Mouse (Mus musculus) fibroblast of lung, adult 2 months (primary cell): ENCODE results near the gene 6030445D17Rik.

Experiments used
- DNase-seq: peaks from one replicate; pipeline ENCODE4 v3.0.0-alpha.2; 2011; ENCODE audit warnings: low read depth

The 6030445D17Rik gene

GRCm38 (mm10) chr4:136462086-136462838, at the start of gene 6030445D17Rik:
Gene 6030445D17Rik, plus strand, starts transcription at chr4:136462250.
- peak; percentile 35 for DNase-seq

- DNase-seq, result no peak
Measured at GRCm38 (mm10) chr4:136415477-136415876, 46.6 kb upstream of the 6030445D17Rik start.

- DNase-seq, result no peak
Measured at GRCm38 (mm10) chr4:136418962-136419361, 43.1 kb upstream of the 6030445D17Rik start.

- DNase-seq, result no peak
Measured at GRCm38 (mm10) chr4:136419386-136419785, 42.7 kb upstream of the 6030445D17Rik start.

- DNase-seq, result no peak
Measured at GRCm38 (mm10) chr4:136423224-136423623, 38.8 kb upstream of the 6030445D17Rik start, which contains the start of gene Htr1d. Gene Htr1d, plus strand, starts transcription at chr4:136423524.

GRCm38 (mm10) chr4:136424120-136424999, 37.7 kb upstream of the 6030445D17Rik start:
- no peak for DNase-seq

GRCm38 (mm10) chr4:136425000-136425288, 37.1 kb upstream of the 6030445D17Rik start:
- no peak for DNase-seq

- DNase-seq, result no peak
Measured at GRCm38 (mm10) chr4:136430609-136431375, 31.3 kb upstream of the 6030445D17Rik start.

GRCm38 (mm10) chr4:136431376-136431693, 30.7 kb upstream of the 6030445D17Rik start:
- no peak for DNase-seq

- DNase-seq, result peak; percentile 44
Measured at GRCm38 (mm10) chr4:136434029-136434428, 28.0 kb upstream of the 6030445D17Rik start.

GRCm38 (mm10) chr4:136439106-136439505, 22.9 kb upstream of the 6030445D17Rik start:
- DNase-seq, result no peak

GRCm38 (mm10) chr4:136441354-136442043, 20.6 kb upstream of the 6030445D17Rik start:
- DNase-seq, result peak; percentile 81

- no peak for DNase-seq
Measured at GRCm38 (mm10) chr4:136444561-136444960, 17.5 kb upstream of the 6030445D17Rik start.

GRCm38 (mm10) chr4:136449795-136450194, 12.3 kb upstream of the 6030445D17Rik start:
- no peak for DNase-seq

- no peak for DNase-seq
Measured at GRCm38 (mm10) chr4:136450271-136450670, 11.8 kb upstream of the 6030445D17Rik start.

GRCm38 (mm10) chr4:136451564-136451963, 10.5 kb upstream of the 6030445D17Rik start:
- DNase-seq, result no peak

- no peak for DNase-seq
Measured at GRCm38 (mm10) chr4:136452286-136452685, 9.8 kb upstream of the 6030445D17Rik start.

- DNase-seq, result no peak
Measured at GRCm38 (mm10) chr4:136452792-136453191, 9.3 kb upstream of the 6030445D17Rik start.

GRCm38 (mm10) chr4:136454850-136455260, 7.2 kb upstream of the 6030445D17Rik start:
- DNase-seq, result peak; percentile 68

GRCm38 (mm10) chr4:136456516-136457218, 5.4 kb upstream of the 6030445D17Rik start:
- no peak for DNase-seq

GRCm38 (mm10) chr4:136458276-136458675, 3.8 kb upstream of the 6030445D17Rik start:
- DNase-seq, result no peak
